Mouse (Mus musculus): ENCODE results near the gene Zscan21. TPM values are rescaled to one million over a fixed set of nuclear protein-coding genes. Genes with fewer than 3 reads are reported as not detected.

Zscan21 gene
- 13.4 TPM for total RNA-seq (2023)

GRCm38 (mm10) chr5:138116255-138117198 is at the start of gene Zscan21:
TSS of gene Zscan21 (plus strand) at chr5:138116903.

DNA sequence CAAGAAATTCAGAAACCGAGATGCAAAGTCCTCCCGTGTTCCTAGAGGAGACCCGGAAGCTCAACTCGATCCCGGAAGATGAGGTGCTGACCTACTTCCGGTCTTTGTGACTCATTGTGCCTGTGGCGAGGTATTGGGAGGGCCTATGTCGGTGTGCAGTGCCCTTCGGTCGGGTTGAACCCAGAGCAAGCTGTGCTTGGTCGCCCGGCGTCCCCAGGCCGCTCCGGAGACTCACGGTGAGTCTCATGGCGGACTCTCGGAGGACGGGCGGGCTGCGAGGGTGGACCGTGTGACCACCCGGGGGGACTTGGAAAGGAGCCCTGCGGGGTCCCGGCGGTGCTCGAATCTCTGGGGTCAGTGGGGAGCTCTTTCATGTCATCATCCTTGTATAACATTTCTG is 31.7 kb upstream of the Zscan21 start, which contains the start of gene Zkscan1:
Gene Zkscan1, plus strand, starts transcription at position 89 of the 400 bp plus-strand sequence.

GRCm38 (mm10) chr5:138155443-138155976 is 38.8 kb downstream of the Zscan21 start, which contains the start of gene Zfp113:
TSS of gene Zfp113 (minus strand) at chr5:138155744.

GRCm38 (mm10) chr5:138160842-138161665 is 44.4 kb downstream of the Zscan21 start, which contains the start of gene Cops6:
TSS of gene Cops6 (plus strand) at chr5:138161071.

DNA sequence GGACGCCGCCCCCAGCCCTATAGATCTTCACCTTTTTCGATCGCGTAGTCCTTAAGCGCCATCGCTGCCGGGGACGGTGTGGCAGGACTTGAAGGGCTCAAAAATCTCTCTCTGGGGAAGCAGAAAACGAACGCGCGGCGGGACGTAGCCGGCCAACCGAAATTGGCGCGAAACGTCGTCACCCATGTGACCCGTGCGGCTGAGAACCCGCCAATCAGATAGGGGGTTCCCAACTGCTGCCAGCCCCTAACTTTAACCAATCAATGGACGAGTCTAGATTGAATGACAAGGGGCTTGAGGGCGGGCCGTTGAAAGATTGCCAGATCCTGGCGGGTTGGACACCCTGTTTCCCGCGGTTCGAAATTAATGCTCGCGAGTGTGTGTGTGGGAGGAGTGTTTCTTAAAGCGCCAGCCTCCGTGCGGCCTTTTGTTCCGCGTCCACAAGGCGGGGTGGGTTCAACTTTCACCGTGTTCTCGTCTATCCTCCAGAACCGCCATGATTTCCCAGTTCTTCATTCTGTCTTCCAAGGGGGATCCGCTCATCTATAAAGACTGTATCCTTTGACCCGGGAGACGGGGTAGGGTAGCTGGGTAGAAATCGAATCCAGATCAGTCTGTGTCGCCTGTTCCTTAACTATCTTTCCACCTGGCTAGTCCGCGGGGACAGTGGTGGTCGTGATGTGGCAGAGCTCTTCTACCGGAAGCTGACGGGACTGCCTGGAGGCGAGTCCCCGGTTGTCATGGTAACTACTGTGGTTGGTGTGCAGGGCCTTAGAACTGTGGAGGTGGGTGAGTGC is 55.2 kb downstream of the Zscan21 start, which contains the start of the genes Ap4m1 and Mcm7:
Gene Ap4m1, plus strand, starts transcription at position 308 of the 797 bp plus-strand sequence.
Gene Mcm7, minus strand, starts transcription at position 728 of the 797 bp plus-strand sequence.

Other genes starting within 250 kb of the Zscan21 start
- gene Pilrb2, start 245.1 kb upstream of the Zscan21 start, total RNA-seq (2023), result 3.6 TPM
- gene Cyp3a13, start 195.3 kb upstream of the Zscan21 start, total RNA-seq (2023), result not detected
- gene Gjc3, start 153.8 kb upstream of the Zscan21 start, total RNA-seq (2023), result not detected
- not detected for gene Azgp1, start 135.4 kb upstream of the Zscan21 start, total RNA-seq (2023)
- not detected for gene Smok3a, start 95.6 kb upstream of the Zscan21 start, total RNA-seq (2023)
- gene Smok3b, start 95.5 kb upstream of the Zscan21 start, total RNA-seq (2023), result not detected
- not detected for gene Smok3c, start 63.7 kb upstream of the Zscan21 start, total RNA-seq (2023)
- 23.5 TPM for gene Zkscan1, start 31.8 kb upstream of the Zscan21 start, total RNA-seq (2023)
- 13.9 TPM for gene Zfp113, start 38.8 kb downstream of the Zscan21 start, total RNA-seq (2023)
- 54.0 TPM for gene Cops6, start 44.2 kb downstream of the Zscan21 start, total RNA-seq (2023)
- gene Ap4m1, start 55.1 kb downstream of the Zscan21 start, total RNA-seq (2023), result 26.7 TPM
- 74.2 TPM for gene Mcm7, start 55.5 kb downstream of the Zscan21 start, total RNA-seq (2023)
- 29.3 TPM for gene Taf6, start 70.5 kb downstream of the Zscan21 start, total RNA-seq (2023)
- gene Cnpy4, start 70.6 kb downstream of the Zscan21 start, total RNA-seq (2023), result 21.0 TPM
- gene Mblac1, start 77.4 kb downstream of the Zscan21 start, total RNA-seq (2023), result 0.67 TPM
- gene Nxpe5, start 109.0 kb downstream of the Zscan21 start, total RNA-seq (2023), result not detected
- gene Lamtor4, start 138.6 kb downstream of the Zscan21 start, total RNA-seq (2023), result 24.8 TPM
- gene BC037034, start 147.1 kb downstream of the Zscan21 start, total RNA-seq (2023), result 53.1 TPM
- not detected for gene Gal3st4, start 155.9 kb downstream of the Zscan21 start, total RNA-seq (2023)
- gene Gm43720, start 163.1 kb downstream of the Zscan21 start, total RNA-seq (2023), result not detected
- gene Gpc2, start 163.1 kb downstream of the Zscan21 start, total RNA-seq (2023), result 0.86 TPM
- not detected for gene Stag3, start 163.3 kb downstream of the Zscan21 start, total RNA-seq (2023)
- gene Pvrig, start 225.1 kb downstream of the Zscan21 start, total RNA-seq (2023), result not detected

Data from CD8-positive naive resting alpha-beta T cell, adult 57 days (primary cell).